Mouse (Mus musculus) MEL (cell line): ENCODE results near the gene Rpl28. TPM values are rescaled to one million over a fixed set of nuclear protein-coding genes. Genes with fewer than 3 reads are reported as not detected.

Source experiments
- DNase-seq: peaks from one replicate; pipeline ENCODE4 v3.0.0; 2011; ENCODE audit warnings: low read depth, low spot score
- H3K27ac ChIP-seq: 2 replicates; pipeline ENCODE4 v1.5.1; 2012; ENCODE audit warnings: low read depth, mild to moderate bottlenecking, control low read depth, low read length, moderate library complexity; ENCODE audit not compliant: control insufficient read depth
- H3K27me3 ChIP-seq, 2 experiments: fragments of 150-350 bp in 1 of 2; sonication (generic) in 1 of 2; 2 replicates each; pipeline ENCODE4 v1.6.1; 2012; ENCODE audit warnings: low read length in 2 of 2, mild to moderate bottlenecking in 2 of 2, improper control_type of control experiment in 1 of 2, moderate library complexity in 1 of 2; ENCODE audit not compliant: insufficient read depth in 2 of 2, control insufficient read depth in 1 of 2
- H3K36me3 ChIP-seq, 2 experiments: 2 replicates each; pipeline ENCODE4 v1.6.1; 2012 to 2014; ENCODE audit warnings: low read length in 2 of 2, improper control_type of control experiment in 1 of 2, inconsistent platforms in 1 of 2, mild to moderate bottlenecking in 1 of 2; ENCODE audit not compliant: insufficient read depth in 2 of 2, control insufficient read depth in 1 of 2
- H3K4me1 ChIP-seq, 2 experiments: fragments of 150-350 bp in 1 of 2; sonication (generic) in 1 of 2; 2 replicates each; pipeline ENCODE4 v1.6.1; 2012; ENCODE audit warnings: low read length in 2 of 2, improper control_type of control experiment in 1 of 2, mild to moderate bottlenecking in 1 of 2; ENCODE audit not compliant: insufficient read depth in 2 of 2, control insufficient read depth in 1 of 2
- H3K4me3 ChIP-seq, 2 experiments: fragments of 150-350 bp in 1 of 2; sonication (generic) in 1 of 2; 2 replicates each; pipeline ENCODE4 v1.5.1; 2012; ENCODE audit warnings: low read depth in 2 of 2, low read length in 2 of 2, mild to moderate bottlenecking in 2 of 2, moderate library complexity in 2 of 2, control low read depth in 1 of 2, improper control_type of control experiment in 1 of 2; ENCODE audit not compliant: control insufficient read depth in 1 of 2, insufficient read depth in 1 of 2
- H3K79me2 ChIP-seq: 2 replicates; pipeline ENCODE4 v1.6.1; 2012; ENCODE audit warnings: mild to moderate bottlenecking, low read length, moderate library complexity; ENCODE audit not compliant: control insufficient read depth, poor library complexity, insufficient read depth
- H3K9ac ChIP-seq: 2 replicates; pipeline ENCODE4 v1.6.1; 2012; ENCODE audit warnings: low read depth, mild to moderate bottlenecking, control low read depth, low read length, moderate library complexity; ENCODE audit not compliant: control insufficient read depth, poor library complexity, severe bottlenecking
- H3K9me3 ChIP-seq: fragments of 150-350 bp; sonication (generic); replicated peaks from 2 replicates; pipeline ENCODE4 v1.6.1; 2012; ENCODE audit warnings: mild to moderate bottlenecking, low read length, improper control_type of control experiment, moderate library complexity; ENCODE audit not compliant: insufficient read depth
- BHLHE40 ChIP-seq: IDR thresholded peaks from 2 replicates; pipeline ENCODE4 v1.6.1; 2012; ENCODE audit warnings: low read depth, mild to moderate bottlenecking, inconsistent platforms, low read length, improper control_type of control experiment, borderline replicate concordance
- CHD1 ChIP-seq: IDR thresholded peaks from 2 replicates; pipeline ENCODE4 v1.6.1; 2012; ENCODE audit warnings: low read depth, mild to moderate bottlenecking, inconsistent platforms, low read length, improper control_type of control experiment
- CHD2 ChIP-seq: IDR thresholded peaks from 2 replicates; pipeline ENCODE4 v1.6.1; 2011; ENCODE audit warnings: low read length, improper control_type of control experiment
- CTCF ChIP-seq, 3 experiments: IDR thresholded peaks in 2 of 3; conservative IDR thresholded peaks in 1 of 3; 2 replicates each; pipeline ENCODE4 v1.5.1; 2011 to 2012; ENCODE audit warnings: low read length in 3 of 3, low read depth in 2 of 3, mild to moderate bottlenecking in 2 of 3, improper control_type of control experiment in 1 of 3, inconsistent platforms in 1 of 3, mixed read lengths in 1 of 3, moderate library complexity in 1 of 3; ENCODE audit not compliant: control insufficient read depth in 1 of 3, insufficient read depth in 1 of 3, poor library complexity in 1 of 3, severe bottlenecking in 1 of 3
- ELF1 ChIP-seq: IDR thresholded peaks from 2 replicates; pipeline ENCODE4 v1.6.1; 2014; ENCODE audit warnings: low read depth, mild to moderate bottlenecking, inconsistent platforms, low read length, improper control_type of control experiment, moderate library complexity
- ETS1 ChIP-seq: IDR thresholded peaks from 2 replicates; pipeline ENCODE4 v1.6.1; 2012; ENCODE audit warnings: low read depth, mild to moderate bottlenecking, inconsistent platforms, low read length, improper control_type of control experiment, moderate library complexity
- GABPA ChIP-seq: IDR thresholded peaks from 2 replicates; pipeline ENCODE4 v1.6.1; 2012; ENCODE audit warnings: low read depth, mild to moderate bottlenecking, inconsistent platforms, low read length, improper control_type of control experiment, moderate library complexity
- GATA1 ChIP-seq: IDR thresholded peaks from 2 replicates; pipeline ENCODE4 v1.6.1; 2011; ENCODE audit warnings: low read depth, low read length, improper control_type of control experiment
- HCFC1 ChIP-seq: IDR thresholded peaks from 2 replicates; pipeline ENCODE4 v1.6.1; 2012; ENCODE audit warnings: low read depth, mild to moderate bottlenecking, inconsistent platforms, low read length, improper control_type of control experiment, moderate library complexity
- JUND ChIP-seq: IDR thresholded peaks from 2 replicates; pipeline ENCODE4 v1.6.1; 2011; ENCODE audit warnings: low read depth, mild to moderate bottlenecking, improper control_type of control experiment, low read length
- KAT2A ChIP-seq: conservative IDR thresholded peaks from 2 replicates; pipeline ENCODE4 v1.6.1; 2012; ENCODE audit warnings: low read depth, low read length, improper control_type of control experiment, inconsistent platforms
- MAFK ChIP-seq: IDR thresholded peaks from 2 replicates; pipeline ENCODE4 v1.6.1; 2011; ENCODE audit warnings: low read depth, mild to moderate bottlenecking, low read length, improper control_type of control experiment, borderline replicate concordance
- MAZ ChIP-seq: IDR thresholded peaks from 2 replicates; pipeline ENCODE4 v1.6.1; 2012; ENCODE audit warnings: low read depth, mild to moderate bottlenecking, inconsistent platforms, low read length, improper control_type of control experiment
- MEF2A ChIP-seq: IDR thresholded peaks from 2 replicates; pipeline ENCODE4 v1.6.1; 2014; ENCODE audit warnings: low read depth, mild to moderate bottlenecking, inconsistent platforms, low read length, improper control_type of control experiment; ENCODE audit not compliant: poor library complexity, insufficient replicate concordance, severe bottlenecking; ENCODE audit errors: extremely low read depth
- MXI1 ChIP-seq: IDR thresholded peaks from 2 replicates; pipeline ENCODE4 v1.6.1; 2011; ENCODE audit warnings: mild to moderate bottlenecking, low read depth, low read length, improper control_type of control experiment
- MYB ChIP-seq: IDR thresholded peaks from 2 replicates; pipeline ENCODE4 v1.6.1; 2011; ENCODE audit warnings: mild to moderate bottlenecking, low read depth, low read length, improper control_type of control experiment
- MYC ChIP-seq: IDR thresholded peaks from 2 replicates; pipeline ENCODE4 v1.6.1; 2011; ENCODE audit warnings: low read depth, mild to moderate bottlenecking, low read length, improper control_type of control experiment, moderate library complexity
- NELFE ChIP-seq: IDR thresholded peaks from 2 replicates; pipeline ENCODE4 v1.6.1; 2011; ENCODE audit warnings: low read depth, low read length, improper control_type of control experiment
- NRF1 ChIP-seq: IDR thresholded peaks from 2 replicates; pipeline ENCODE4 v1.6.1; 2014; ENCODE audit warnings: low read depth, mild to moderate bottlenecking, inconsistent platforms, low read length, improper control_type of control experiment, moderate library complexity; ENCODE audit not compliant: poor library complexity, insufficient read depth, severe bottlenecking
- POLR2A ChIP-seq, 2 experiments: IDR thresholded peaks; 2 replicates each; pipeline ENCODE4 v1.6.1; 2011 to 2012; ENCODE audit warnings: low read length in 2 of 2, mild to moderate bottlenecking in 2 of 2, control low read depth in 1 of 2, improper control_type of control experiment in 1 of 2, low read depth in 1 of 2, moderate library complexity in 1 of 2; ENCODE audit not compliant: control insufficient read depth in 1 of 2, insufficient read depth in 1 of 2, poor library complexity in 1 of 2
- POLR2AphosphoS2 ChIP-seq: IDR thresholded peaks from 2 replicates; pipeline ENCODE4 v1.6.1; 2011; ENCODE audit warnings: low read length, improper control_type of control experiment
- RAD21 ChIP-seq: IDR thresholded peaks from 2 replicates; pipeline ENCODE4 v1.6.1; 2011; ENCODE audit warnings: mild to moderate bottlenecking, low read depth, low read length, improper control_type of control experiment
- SIN3A ChIP-seq: IDR thresholded peaks from 2 replicates; pipeline ENCODE4 v1.6.1; 2012; ENCODE audit warnings: low read length, improper control_type of control experiment, inconsistent platforms
- TBP ChIP-seq: IDR thresholded peaks from 2 replicates; pipeline ENCODE4 v1.8.0; 2011; ENCODE audit warnings: low read depth, low read length, improper control_type of control experiment
- TCF12 ChIP-seq: IDR thresholded peaks from 2 replicates; pipeline ENCODE4 v1.6.1; 2014; ENCODE audit warnings: low read depth, mild to moderate bottlenecking, inconsistent platforms, low read length, improper control_type of control experiment, moderate library complexity
- UBTF ChIP-seq: IDR thresholded peaks from 2 replicates; pipeline ENCODE4 v1.6.1; 2012; ENCODE audit warnings: low read depth, mild to moderate bottlenecking, inconsistent platforms, low read length, improper control_type of control experiment, moderate library complexity, borderline replicate concordance; ENCODE audit not compliant: insufficient read depth
- USF1 ChIP-seq: IDR thresholded peaks from 2 replicates; pipeline ENCODE4 v1.6.1; 2014; ENCODE audit warnings: low read depth, mild to moderate bottlenecking, inconsistent platforms, low read length, improper control_type of control experiment, moderate library complexity
- ZC3H11A ChIP-seq: IDR thresholded peaks from 2 replicates; pipeline ENCODE4 v1.6.1; 2012; ENCODE audit warnings: low read depth, mild to moderate bottlenecking, inconsistent platforms, low read length, improper control_type of control experiment
- ZKSCAN1 ChIP-seq: IDR thresholded peaks from 2 replicates; pipeline ENCODE4 v1.6.1; 2012; ENCODE audit warnings: low read depth, mild to moderate bottlenecking, inconsistent platforms, low read length, improper control_type of control experiment, moderate library complexity
- ZMIZ1 ChIP-seq: IDR thresholded peaks from 2 replicates; pipeline ENCODE4 v1.6.1; 2012; ENCODE audit warnings: low read depth, mild to moderate bottlenecking, inconsistent platforms, low read length, improper control_type of control experiment, moderate library complexity
- ZNF384 ChIP-seq: IDR thresholded peaks from 2 replicates; pipeline ENCODE4 v1.6.1; 2012; ENCODE audit warnings: low read depth, mild to moderate bottlenecking, inconsistent platforms, low read length, improper control_type of control experiment
- polyA plus RNA-seq, 2 experiments: library from polyadenylated mRNA; stranded (reverse) in 1 of 2; unstranded in 1 of 2; fragments of >175 nt in 1 of 2; fragments of >200 nt in 1 of 2; gene quantifications; 2 replicates each; pipeline versions ENCODE4 v1.2.1 to v1.2.4; 2012; ENCODE audit warnings: low replicate concordance in 2 of 2, low read depth in 1 of 2; ENCODE audit not compliant: insufficient read length in 2 of 2, insufficient read depth in 1 of 2, missing spikeins in 1 of 2
- total RNA-seq: library from RNA; depleted of rRNA; stranded (reverse); fragments of 300-350 nt; gene quantifications from 2 replicates; pipeline ENCODE4 v1.2.3, GENCODE M21; 2012

Rpl28 gene
- total and polyA plus RNA-seq, 3 experiments, result 1,000 to 9,991 (median 2,264) TPM

GRCm38 (mm10) chr7:4793674-4794073 lies 1.0 kb downstream of the Rpl28 start:
- Histone ChIP-seq H3K27me3 (no peaks in the 10 kb centered on the region), H3K4me3 (peak overlapping the region; percentile 86 to 96), H3K9ac (peak overlapping the region; percentile 93), H3K9me3 (no peaks in the 10 kb centered on the region), H3K4me1 (peaks cover 0 to 12% of the 10 kb centered on the region in 2 experiments; a peak in 3 of 4 replicates), H3K79me2 (peaks cover 29% of the 10 kb centered on the region), H3K36me3 (peaks cover 9 to 10% of the 10 kb centered on the region in 2 experiments), H3K27ac (peak overlapping the region; percentile 84)
- TF ChIP-seq HCFC1, result no peak
- TF ChIP-seq CTCF (IDR thresholded peaks at IDR 0.05 in 2 of 3, conservative IDR thresholded peaks at IDR 0.05 in 1 of 3; ENCODE audit: control insufficient read depth in 1 of 3, insufficient read depth in 1 of 3, low read depth in 2 of 3, low read length in 3 of 3, poor library complexity in 1 of 3, severe bottlenecking in 1 of 3), result no peak
- TF ChIP-seq NRF1, result no peak
- no peak for TF ChIP-seq RAD21
- TF ChIP-seq ZNF384, result no peak
- no peak for TF ChIP-seq MEF2A
- TF ChIP-seq GABPA, result no peak
- no peak for TF ChIP-seq MAFK
- TF ChIP-seq GATA1, result no peak
- TF ChIP-seq BHLHE40, result no peak
- no peak for TF ChIP-seq ELF1
- TF ChIP-seq ZKSCAN1, result no peak
- DNase-seq, result peak; percentile 52

- peak overlapping the region; percentile 93 for H3K9ac ChIP-seq
- H3K36me3 ChIP-seq, result peaks cover 9 to 10% of the 10 kb centered on the region in 2 experiments
- H3K4me1 ChIP-seq, result peaks cover 0 to 11% of the 10 kb centered on the region in 2 experiments; a peak in 3 of 4 replicates
- H3K27ac ChIP-seq, result peak overlapping the region; percentile 84
- H3K79me2 ChIP-seq, result peaks cover 24% of the 10 kb centered on the region
- H3K4me3 ChIP-seq, result peak overlapping the region; percentile 86 to 96
- H3K9me3 ChIP-seq, result no peaks in the 10 kb centered on the region
- DNase-seq, result peak; percentile 69
- H3K27me3 ChIP-seq, result no peaks in the 10 kb centered on the region
- TF ChIP-seq JUND (no peak), ETS1 (0 out of 2 replicates have a peak, but pooled peaks have one; percentile 13), SIN3A (peak; percentile 34; the same call in 1 of the 2 replicates), ZC3H11A (no peak), TBP (0 out of 2 replicates have a peak, but pooled peaks have one; percentile 37), MYC (0 out of 2 replicates have a peak, but pooled peaks have one; percentile 21), MXI1 (no peak), ELF1 (no peak), MAZ (0 out of 2 replicates have a peak, but pooled peaks have one; percentile 34), KAT2A (no peak), ZKSCAN1 (no peak), HCFC1 (no peak), POLR2A (IDR thresholded peaks at IDR 0.05; ENCODE audit: control insufficient read depth in 1 of 2, insufficient read depth in 1 of 2, low read depth in 1 of 2, low read length in 2 of 2, poor library complexity in 1 of 2) (peak in 1 of 2 experiments; percentile 45; a peak in 1 of 4 replicates), USF1 (no peak), CHD2 (no peak), NELFE (no peak), ZMIZ1 (peak; percentile 61; the same call in 1 of the 2 replicates), MAFK (no peak), CHD1 (0 out of 2 replicates have a peak, but pooled peaks have one; percentile 26), UBTF (no peak), POLR2AphosphoS2 (peak; percentile 68; the same call in 1 of the 2 replicates), TCF12 (no peak), MYB (no peak)
Measured at GRCm38 (mm10) chr7:4794631-4795168, 2.0 kb downstream of the Rpl28 start.
